Mouse (Mus musculus) yolk sac, embryonic 10.5 days (tissue): ENCODE results near the gene Zfp980.
"Not testable (repeated sequence)": the region's sequence is repeated elsewhere in the genome, so short reads cannot be mapped to it uniquely, and the experiment has no call there.

ENCODE experiments used
- DNase-seq: peaks from one replicate; pipeline ENCODE4 v3.0.0-alpha.2; 2017; ENCODE audit warnings: low spot score

Zfp980 gene

GRCm38 (mm10) chr4:145670385-145670784, at the start of gene Zfp980:
Gene Zfp980 (plus strand): TSS chr4:145670685.
- not testable (repeated sequence) for DNase-seq

DNA sequence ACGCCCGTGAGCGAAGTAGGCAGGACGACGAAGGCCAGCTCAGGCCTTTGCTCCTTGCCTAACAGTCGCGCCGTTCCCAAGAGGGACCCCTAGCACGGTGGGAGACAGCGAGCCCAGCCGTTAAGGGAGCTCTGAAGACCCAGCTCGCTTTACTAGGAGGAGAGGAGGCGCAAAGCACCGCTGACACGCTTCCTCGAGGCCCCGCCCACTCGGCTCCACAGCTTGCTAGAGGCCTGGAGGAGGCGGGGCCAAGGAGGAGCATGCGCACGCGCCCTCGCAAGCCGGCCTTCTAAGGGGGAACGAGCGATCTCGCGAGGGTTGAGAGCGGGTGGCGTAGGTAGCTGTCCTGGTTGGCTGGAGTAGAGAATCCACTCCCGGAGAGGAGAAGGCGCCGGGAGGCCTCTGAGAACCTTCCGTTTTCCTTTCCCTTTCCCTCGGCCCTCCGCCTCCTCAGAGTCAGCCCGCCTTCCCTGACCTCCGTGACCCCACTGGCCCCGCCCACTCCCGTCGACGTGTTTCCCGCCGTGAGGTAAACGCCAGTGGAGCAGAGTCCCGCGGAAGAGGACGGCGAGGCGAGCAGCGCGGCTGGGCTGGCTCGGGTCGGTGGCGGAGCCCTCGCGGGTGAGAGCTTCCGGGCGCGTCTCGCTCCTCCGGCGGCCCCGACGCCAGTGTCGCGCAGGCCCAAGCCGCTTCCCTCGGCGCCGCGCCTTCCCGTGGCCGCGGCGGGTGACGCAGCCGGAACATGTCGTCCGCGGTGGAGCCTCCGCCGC, 29.9 kb upstream of the Zfp980 start:
- peak; percentile 17 for DNase-seq

- DNase-seq, result not testable (repeated sequence)
Observed at GRCm38 (mm10) chr4:145674286-145674780, 3.8 kb downstream of the Zfp980 start.

GRCm38 (mm10) chr4:145680217-145680616, 9.7 kb downstream of the Zfp980 start:
- DNase-seq, result not testable (repeated sequence)

DNA sequence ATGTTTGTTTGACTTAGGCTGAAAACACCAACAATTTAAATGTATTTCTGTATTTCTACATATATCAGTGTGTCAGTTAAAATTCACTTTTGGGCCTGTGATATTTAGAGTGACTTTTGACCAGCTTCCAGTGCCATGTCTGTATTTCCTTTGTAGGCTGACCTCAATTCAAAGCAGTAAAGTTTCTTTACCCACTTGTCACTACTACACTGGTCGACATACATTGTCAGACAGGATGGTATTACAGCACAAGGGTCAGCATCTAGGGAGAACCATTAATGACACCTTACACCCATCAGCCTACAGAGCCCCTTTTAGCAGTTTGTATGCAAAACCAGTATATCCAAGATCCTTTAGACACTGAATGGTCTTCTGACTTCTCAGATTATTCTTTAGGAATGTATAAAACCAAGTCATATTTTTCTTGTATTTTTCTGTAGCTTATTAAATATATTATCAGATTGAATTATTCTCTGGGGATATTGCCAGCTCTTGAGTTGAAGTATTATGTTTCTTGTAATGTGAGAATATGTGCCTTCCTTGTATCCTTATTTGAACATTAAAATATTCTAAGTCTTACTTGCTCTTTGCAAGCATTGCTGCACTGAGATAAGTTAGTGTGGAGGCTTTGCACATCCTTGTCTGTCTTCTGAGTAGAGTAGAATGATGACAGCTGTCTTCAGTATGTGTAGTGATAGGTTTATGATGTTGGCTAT, 10.3 kb downstream of the Zfp980 start:
- not testable (repeated sequence) for DNase-seq

GRCm38 (mm10) chr4:145682021-145682420, 11.5 kb downstream of the Zfp980 start:
- DNase-seq, result not testable (repeated sequence)

- not testable (repeated sequence) for DNase-seq
Observed at GRCm38 (mm10) chr4:145683024-145683766, 12.7 kb downstream of the Zfp980 start.

DNA sequence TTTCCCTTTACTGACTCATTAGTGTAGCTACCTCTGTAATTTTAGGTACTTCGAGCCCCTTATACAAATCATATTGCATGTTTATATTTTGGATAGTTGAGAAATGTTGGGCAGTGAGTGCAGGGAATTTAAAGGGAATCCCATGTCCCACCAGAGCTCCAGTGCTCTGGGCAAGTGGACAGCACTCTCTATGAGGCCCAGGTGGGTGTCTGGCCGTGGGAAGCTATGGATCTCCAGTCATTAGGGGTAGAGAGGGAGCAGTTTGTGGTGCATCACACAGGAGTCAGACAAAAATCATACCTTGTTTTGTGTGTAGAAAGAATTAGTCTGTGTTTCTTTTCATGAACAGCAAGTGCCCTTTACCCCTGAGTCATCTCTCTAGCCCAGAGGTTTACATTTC, 15.6 kb downstream of the Zfp980 start:
- DNase-seq, result not testable (repeated sequence)

- peak; percentile 82 for DNase-seq
Observed at GRCm38 (mm10) chr4:145744935-145745644, 74.6 kb downstream of the Zfp980 start.

DNA sequence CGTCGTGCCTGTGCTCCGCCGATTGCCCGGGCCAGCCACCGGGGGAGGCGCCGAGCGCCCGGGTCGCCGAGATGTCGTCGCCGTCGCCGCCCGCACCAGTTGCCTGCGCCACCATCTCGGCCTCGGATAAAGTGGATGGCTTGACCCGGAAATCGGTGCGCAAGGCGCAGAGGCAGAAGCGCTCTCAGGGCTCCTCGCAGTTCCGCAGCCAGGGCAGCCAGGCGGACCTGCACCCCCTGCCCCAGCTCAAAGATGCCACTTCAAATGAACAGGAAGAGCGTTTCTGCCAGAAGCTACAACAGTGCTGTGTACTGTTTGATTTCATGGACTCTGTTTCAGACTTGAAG, 75.1 kb downstream of the Zfp980 start:
- DNase-seq, result not testable (repeated sequence)
